Mouse (Mus musculus): ENCODE results near the gene Paqr4. TPM values are rescaled to one million over a fixed set of nuclear protein-coding genes. Genes with fewer than 3 reads are reported as not detected.

The Paqr4 gene
- polyA plus RNA-seq (2017; shearing (Covaris generic)): 10 to 100 TPM; 10.0 to 20.7 TPM

DNA sequence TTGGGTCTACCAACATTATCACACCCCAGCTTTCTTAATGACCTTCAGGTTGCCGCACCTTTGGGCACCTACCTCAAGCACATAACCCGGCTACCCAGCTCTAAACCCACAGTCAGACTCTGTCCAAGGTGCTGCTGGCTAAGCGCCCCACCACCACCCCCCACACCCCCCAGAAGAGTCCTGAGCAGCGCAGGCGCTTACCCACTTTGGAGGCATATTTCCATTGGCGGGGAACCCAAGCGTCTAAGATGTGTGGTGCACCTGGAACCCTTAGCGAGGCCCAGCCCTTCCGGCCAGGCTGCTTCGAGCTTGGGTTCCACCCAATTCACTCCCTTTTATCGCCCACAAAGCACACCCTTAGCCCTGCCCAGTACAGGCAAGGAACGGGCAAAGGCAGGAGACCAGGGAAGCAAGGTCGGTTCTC is at the start of gene Paqr4:
Paqr4 (minus strand) TSS at position 270 of the 424 bp plus-strand sequence.

DNA sequence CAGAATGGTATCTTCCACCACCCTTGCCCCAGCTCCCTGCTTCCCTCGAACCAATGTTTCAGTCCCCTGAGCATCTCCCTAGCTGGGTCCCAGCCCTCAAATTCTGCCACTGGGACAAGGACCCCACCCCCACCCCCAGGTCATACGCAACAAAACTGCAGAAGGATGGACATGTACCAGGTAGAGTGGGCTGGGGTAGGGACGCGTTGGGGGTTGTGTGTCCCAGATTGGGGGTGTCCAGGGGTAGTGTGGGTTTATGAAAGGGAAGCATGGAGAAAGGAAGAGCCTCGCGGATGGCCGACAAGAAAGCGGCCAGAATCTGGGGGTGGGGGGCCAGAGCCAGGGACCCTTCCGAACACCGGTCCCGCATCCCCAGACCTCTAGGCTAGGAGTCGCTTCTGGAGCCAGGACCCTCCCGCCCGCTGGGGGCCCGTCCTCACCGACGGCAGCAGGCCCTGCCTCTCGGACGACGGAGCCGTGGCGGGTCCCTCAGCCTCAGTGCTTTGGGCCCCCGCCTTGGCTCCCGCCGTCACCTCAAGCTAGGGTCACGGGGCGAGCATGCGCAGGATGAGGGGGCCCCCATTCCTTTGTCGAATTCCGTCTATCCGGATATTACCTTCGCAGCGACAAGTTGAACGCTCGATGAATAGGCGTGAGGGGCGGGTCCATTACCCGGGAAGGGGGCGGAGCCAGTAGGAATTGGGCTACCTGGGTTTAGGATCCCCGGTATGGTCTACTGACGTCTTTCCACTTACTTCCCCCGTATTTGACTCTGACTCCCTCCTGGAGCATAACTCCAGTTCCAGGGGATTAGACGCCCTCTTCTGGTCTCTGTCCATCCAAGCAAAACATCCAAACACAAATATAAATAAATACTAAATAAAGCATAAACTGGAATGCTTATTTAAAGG is 45.1 kb upstream of the Paqr4 start, which contains the start of gene Flywch2:
Flywch2 (minus strand) TSS at position 521 of the 911 bp plus-strand sequence.

GRCm38 (mm10) chr17:23771284-23772218 is 30.9 kb upstream of the Paqr4 start, which contains the start of gene Flywch1:
TSS of gene Flywch1 (minus strand) at chr17:23771602.

GRCm38 (mm10) chr17:23745301-23746251 is 4.9 kb upstream of the Paqr4 start, which contains the start of gene Kremen2:
TSS of gene Kremen2 (minus strand) at chr17:23745833.

DNA sequence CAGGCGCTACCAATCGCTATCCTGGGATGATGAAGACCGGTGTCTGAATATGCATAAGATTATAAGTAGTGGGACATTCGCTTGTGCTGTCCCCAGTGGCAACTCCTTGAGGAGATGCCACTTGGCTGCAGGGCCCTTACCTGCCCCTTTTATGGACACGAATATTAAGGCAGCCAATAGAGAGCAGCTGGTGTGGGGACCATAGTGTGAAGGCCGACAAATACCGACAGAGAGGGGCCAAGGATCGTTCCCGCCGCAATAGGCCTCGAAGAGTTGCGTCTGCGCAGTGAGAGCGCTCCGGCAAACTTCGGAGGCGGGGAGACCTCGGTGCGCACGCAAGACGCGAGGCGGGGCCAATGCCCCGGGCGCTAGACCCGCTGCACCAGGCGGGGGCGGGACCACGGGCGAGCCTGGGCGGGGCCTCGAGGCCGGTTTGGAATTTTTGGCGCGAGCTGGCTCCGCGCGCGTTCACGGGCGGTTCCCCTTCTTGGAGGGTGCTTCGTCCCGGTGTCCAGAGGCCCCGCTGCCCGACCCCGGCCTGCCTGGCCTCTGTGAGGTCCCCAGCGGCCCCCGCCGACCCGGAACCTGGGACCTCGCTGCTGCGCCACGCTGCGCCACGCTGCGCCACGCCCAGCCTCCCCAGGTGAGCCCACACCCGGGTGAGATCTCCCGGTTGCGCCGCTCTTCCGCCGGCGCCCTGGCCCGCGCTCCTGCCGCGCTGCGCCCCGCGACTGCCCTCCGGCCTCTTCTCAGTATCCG is 14.5 kb downstream of the Paqr4 start, which contains the start of gene Pkmyt1:
Pkmyt1 (plus strand) TSS at position 338 of the 759 bp plus-strand sequence.

GRCm38 (mm10) chr17:23722376-23723125 is 18.1 kb downstream of the Paqr4 start, which contains the start of gene 1520401A03Rik:
TSS of gene 1520401A03Rik (minus strand) at chr17:23722783.

Other genes starting within 250 kb of the Paqr4 start
- 10 to 100 TPM; 12.5 to 13.4 TPM for gene Zfp213, start 176.6 kb downstream of the Paqr4 start, polyA plus RNA-seq (2017; shearing (Covaris generic))
- gene Zfp13, start 141.4 kb downstream of the Paqr4 start, polyA plus RNA-seq (2017; shearing (Covaris generic)): not detected
- 1 to 10 TPM in 1 of 2 experiments, under 1 TPM in 1; 0.19 to 1.2 TPM for gene Zscan10, start 140.0 kb downstream of the Paqr4 start, polyA plus RNA-seq (2017; shearing (Covaris generic))
- under 1 TPM; 0.12 to 0.99 TPM for gene Mmp25, start 95.6 kb downstream of the Paqr4 start, polyA plus RNA-seq (2017; shearing (Covaris generic))
- under 1 TPM; 0.11 to 0.43 TPM for gene Bicdl2, start 80.4 kb downstream of the Paqr4 start, polyA plus RNA-seq (2017; shearing (Covaris generic))
- gene Hcfc1r1, start 67.3 kb downstream of the Paqr4 start, polyA plus RNA-seq (2017; shearing (Covaris generic)): 10 to 100 TPM; 49.0 to 52.4 TPM
- gene Thoc6, start 67.0 kb downstream of the Paqr4 start, polyA plus RNA-seq (2017; shearing (Covaris generic)): 10 to 100 TPM; 30.0 to 38.4 TPM
- 1 to 10 TPM; 5.5 to 6.7 TPM for gene Tnfrsf12a, start 63.4 kb downstream of the Paqr4 start, polyA plus RNA-seq (2017; shearing (Covaris generic))
- gene Cldn6, start 61.6 kb downstream of the Paqr4 start, polyA plus RNA-seq (2017; shearing (Covaris generic)): under 1 TPM in 1 of 2 experiments, not detected in 1; 0.11 TPM
- gene Cldn9, start 56.8 kb downstream of the Paqr4 start, polyA plus RNA-seq (2017; shearing (Covaris generic)): under 1 TPM in 1 of 2 experiments, not detected in 1; 0.12 TPM
- under 1 TPM; 0.10 to 0.39 TPM for gene 1520401A03Rik, start 18.1 kb downstream of the Paqr4 start, polyA plus RNA-seq (2017; shearing (Covaris generic))
- 10 to 100 TPM; 31.6 to 39.0 TPM for gene Pkmyt1, start 14.5 kb downstream of the Paqr4 start, polyA plus RNA-seq (2017; shearing (Covaris generic))
- gene Kremen2, start 5.0 kb upstream of the Paqr4 start, polyA plus RNA-seq (2017; shearing (Covaris generic)): 10 to 100 TPM in 1 of 2 experiments, 1 to 10 TPM in 1; 4.0 to 11.8 TPM
- 10 to 100 TPM; 23.5 to 40.0 TPM for gene Flywch1, start 30.7 kb upstream of the Paqr4 start, polyA plus RNA-seq (2017; shearing (Covaris generic))
- gene Flywch2, start 45.2 kb upstream of the Paqr4 start, polyA plus RNA-seq (2017; shearing (Covaris generic)): 1 to 10 TPM; 6.3 to 7.6 TPM
- gene Srrm2, start 49.7 kb upstream of the Paqr4 start, polyA plus RNA-seq (2017; shearing (Covaris generic)): 100 to 1,000 TPM; 921 to 934 TPM
- gene Elob, start 88.3 kb upstream of the Paqr4 start, polyA plus RNA-seq (2017; shearing (Covaris generic)): 100 to 1,000 TPM; 701 to 738 TPM
- under 1 TPM; 0.17 to 0.39 TPM for gene Prss33, start 95.2 kb upstream of the Paqr4 start, polyA plus RNA-seq (2017; shearing (Covaris generic))
- under 1 TPM in 1 of 2 experiments, not detected in 1; 0.77 TPM for gene Prss32, start 103.0 kb upstream of the Paqr4 start, polyA plus RNA-seq (2017; shearing (Covaris generic))
- gene Prss41, start 103.3 kb upstream of the Paqr4 start, polyA plus RNA-seq (2017; shearing (Covaris generic)): 1 to 10 TPM; 1.9 to 3.0 TPM
- not detected for gene Prss21, start 127.2 kb upstream of the Paqr4 start, polyA plus RNA-seq (2017; shearing (Covaris generic))
- not detected for gene Dcpp1, start 140.0 kb upstream of the Paqr4 start, polyA plus RNA-seq (2017; shearing (Covaris generic))
- gene Dcpp2, start 140.0 kb upstream of the Paqr4 start, polyA plus RNA-seq (2017; shearing (Covaris generic)): not detected
- gene Dcpp3, start 176.6 kb upstream of the Paqr4 start, polyA plus RNA-seq (2017; shearing (Covaris generic)): not detected
- gene Sbp, start 200.8 kb upstream of the Paqr4 start, polyA plus RNA-seq (2017; shearing (Covaris generic)): not detected
- gene Sbpl, start 214.4 kb upstream of the Paqr4 start, polyA plus RNA-seq (2017; shearing (Covaris generic)): not detected
- gene Prss30, start 239.7 kb upstream of the Paqr4 start, polyA plus RNA-seq (2017; shearing (Covaris generic)): 1 to 10 TPM in 1 of 2 experiments, under 1 TPM in 1; 0.88 to 1.2 TPM